Mouse (Mus musculus) testis, adult 2 months (tissue): ENCODE data around the gene Kcnab1. TPM values are rescaled to one million over a fixed set of nuclear protein-coding genes. Genes with fewer than 3 reads are reported as not detected.

Source experiments
- H3K27ac ChIP-seq: fragments of 200-500 bp; 2 replicates; pipeline ENCODE4 v1.5.1; 2012; ENCODE audit warnings: low read depth, low read length; ENCODE audit not compliant: control insufficient read depth, insufficient read depth
- H3K27me3 ChIP-seq: fragments of 200-500 bp; 2 replicates; pipeline ENCODE4 v1.6.1; 2012; ENCODE audit warnings: mild to moderate bottlenecking, low read length, moderate library complexity; ENCODE audit not compliant: control insufficient read depth, insufficient read depth
- H3K36me3 ChIP-seq: fragments of 200-500 bp; 2 replicates; pipeline ENCODE4 v1.6.1; 2012; ENCODE audit warnings: mild to moderate bottlenecking, low read length; ENCODE audit not compliant: control insufficient read depth, insufficient read depth
- H3K4me1 ChIP-seq: fragments of 200-500 bp; 2 replicates; pipeline ENCODE4 v1.6.1; 2012; ENCODE audit warnings: low read length; ENCODE audit not compliant: control insufficient read depth, insufficient read depth
- H3K4me3 ChIP-seq: fragments of 200-500 bp; 2 replicates; pipeline ENCODE4 v1.5.1; 2012; ENCODE audit warnings: low read depth, mild to moderate bottlenecking, low read length, moderate library complexity, mixed read lengths; ENCODE audit not compliant: control insufficient read depth
- CTCF ChIP-seq: fragments of 200-500 bp; IDR thresholded peaks from 2 replicates; pipeline ENCODE4 v1.5.1; 2012; ENCODE audit warnings: low read depth, mild to moderate bottlenecking, inconsistent platforms, low read length, moderate library complexity; ENCODE audit not compliant: control insufficient read depth, insufficient read depth, insufficient replicate concordance
- POLR2A ChIP-seq: fragments of 200-500 bp; IDR thresholded peaks from 2 replicates; pipeline ENCODE4 v1.6.1; 2012; ENCODE audit warnings: low read depth, mild to moderate bottlenecking, inconsistent platforms, low read length, moderate library complexity; ENCODE audit not compliant: control insufficient read depth
- polyA plus RNA-seq: library from polyadenylated mRNA; depleted of rRNA; stranded (reverse); fragments of >200 nt; gene quantifications from 2 replicates; pipeline ENCODE4 v1.2.3, GENCODE M21; 2012; rRNA removed

Kcnab1 gene
- polyA plus RNA-seq = 2.3 and 2.5 TPM in 2 replicates

- H3K4me1 ChIP-seq = peaks cover 3% of the 10 kb centered on the region
- H3K36me3 ChIP-seq = no peaks in the 10 kb centered on the region
- TF ChIP-seq CTCF = no peak
- no peak for TF ChIP-seq POLR2A
- H3K27me3 ChIP-seq = no peaks in the 10 kb centered on the region
- H3K27ac ChIP-seq = no peak within 1 kb of the TSS
- no peak within 1 kb of the TSS; the same call in 1 of the 2 replicates for H3K4me3 ChIP-seq
These were observed at the start of gene Kcnab1 for GRCm38 (mm10) chr3:65108945-65109921. Gene Kcnab1, plus strand, starts transcription at chr3:65109384.

GRCm38 (mm10) chr3:65088295-65088694 lies 20.9 kb upstream of the Kcnab1 start:
- no peaks in the 10 kb centered on the region for H3K4me1 ChIP-seq
- H3K36me3 ChIP-seq = no peaks in the 10 kb centered on the region
- no peaks in the 10 kb centered on the region for H3K27me3 ChIP-seq
- H3K4me3 ChIP-seq = no peak overlapping the region
- no peak overlapping the region for H3K27ac ChIP-seq
- TF ChIP-seq POLR2A = no peak
- no peak for TF ChIP-seq CTCF

- H3K4me3 ChIP-seq = no peak overlapping the region
- H3K27ac ChIP-seq = no peak overlapping the region
- no peaks in the 10 kb centered on the region for H3K36me3 ChIP-seq
- no peak for TF ChIP-seq CTCF
- no peak for TF ChIP-seq POLR2A
- H3K4me1 ChIP-seq = no peaks in the 10 kb centered on the region; the same call in 1 of the 2 replicates
- no peaks in the 10 kb centered on the region for H3K27me3 ChIP-seq
These were observed 5.1 kb upstream of the Kcnab1 start for GRCm38 (mm10) chr3:65104117-65104516.

- no peaks in the 10 kb centered on the region for H3K27me3 ChIP-seq
- TF ChIP-seq POLR2A (no peak), CTCF (no peak)
- no peaks in the 10 kb centered on the region for H3K36me3 ChIP-seq
- no peak overlapping the region for H3K4me3 ChIP-seq
- H3K27ac ChIP-seq = no peak overlapping the region
- peaks cover 3% of the 10 kb centered on the region for H3K4me1 ChIP-seq
These were observed 1.0 kb downstream of the Kcnab1 start for GRCm38 (mm10) chr3:65110190-65110589.

- Histone ChIP-seq H3K4me1 (peaks cover 3% of the 10 kb centered on the region), H3K27me3 (no peaks in the 10 kb centered on the region), H3K36me3 (no peaks in the 10 kb centered on the region), H3K27ac (no peak overlapping the region), H3K4me3 (no peak overlapping the region)
- TF ChIP-seq CTCF = no peak
- TF ChIP-seq POLR2A = no peak
These were observed 2.0 kb downstream of the Kcnab1 start for GRCm38 (mm10) chr3:65111176-65111575.

GRCm38 (mm10) chr3:65115164-65115563 lies 6.0 kb downstream of the Kcnab1 start:
- H3K27ac ChIP-seq = no peak overlapping the region
- no peak for TF ChIP-seq POLR2A
- no peak for TF ChIP-seq CTCF
- H3K4me3 ChIP-seq = no peak overlapping the region
- H3K4me1 ChIP-seq = no peaks in the 10 kb centered on the region
- H3K36me3 ChIP-seq = no peaks in the 10 kb centered on the region
- no peaks in the 10 kb centered on the region for H3K27me3 ChIP-seq

- Histone ChIP-seq H3K36me3 (no peaks in the 10 kb centered on the region), H3K27ac (no peak overlapping the region), H3K4me1 (no peaks in the 10 kb centered on the region), H3K4me3 (no peak overlapping the region), H3K27me3 (no peaks in the 10 kb centered on the region)
- no peak for TF ChIP-seq CTCF
- no peak for TF ChIP-seq POLR2A
These were observed 7.8 kb downstream of the Kcnab1 start for GRCm38 (mm10) chr3:65116958-65117357.

- no peaks in the 10 kb centered on the region for H3K36me3 ChIP-seq
- H3K27ac ChIP-seq = no peak overlapping the region
- TF ChIP-seq CTCF (no peak), POLR2A (no peak)
- H3K27me3 ChIP-seq = no peaks in the 10 kb centered on the region
- no peaks in the 10 kb centered on the region for H3K4me1 ChIP-seq
- H3K4me3 ChIP-seq = no peak overlapping the region
These were observed 8.2 kb downstream of the Kcnab1 start for GRCm38 (mm10) chr3:65117365-65117764.
